Mouse (Mus musculus) forebrain, embryonic 14.5 days (tissue): Measurements from ENCODE around the gene Prtg. TPM values are rescaled to one million over a fixed set of nuclear protein-coding genes. Genes with fewer than 3 reads are reported as not detected.

Experiments used
- ATAC-seq: fragments of 200-750 bp; cut with Nextera tagmentation; 2 replicates; pipeline ENCODE4 v1.8.0; 2017; ENCODE audit warnings: mild to moderate bottlenecking, moderate library complexity
- DNase-seq: peaks from one replicate; pipeline ENCODE4 v3.0.0-alpha.2; 2015; ENCODE audit warnings: low spot score
- H3K27ac ChIP-seq: fragments of 300-500 bp; sonication (generic); 2 replicates; pipeline ENCODE4 v1.5.1; 2014; ENCODE audit warnings: low read depth, mild to moderate bottlenecking, control low read depth, low read length, moderate library complexity
- H3K27me3 ChIP-seq: fragments of 300-500 bp; sonication (generic); replicated peaks from 2 replicates; pipeline ENCODE4 v1.6.1; 2014; ENCODE audit warnings: low read length, control low read depth, mixed read lengths; ENCODE audit not compliant: control insufficient read depth, insufficient read depth
- H3K36me3 ChIP-seq: fragments of 300-500 bp; sonication (generic); 2 replicates; pipeline ENCODE4 v1.6.1; 2014; ENCODE audit warnings: low read length, control low read depth; ENCODE audit not compliant: control insufficient read depth, insufficient read depth
- H3K4me1 ChIP-seq: fragments of 300-500 bp; sonication (generic); 2 replicates; pipeline ENCODE4 v1.6.1; 2014; ENCODE audit warnings: antibody characterized with exemption, low read length, control low read depth; ENCODE audit not compliant: control insufficient read depth, insufficient read depth
- H3K4me2 ChIP-seq: fragments of 300-500 bp; sonication (generic); 2 replicates; pipeline ENCODE4 v1.6.1; 2014; ENCODE audit warnings: mild to moderate bottlenecking, control low read depth, low read length
- H3K4me3 ChIP-seq: fragments of 300-500 bp; sonication (generic); 2 replicates; pipeline ENCODE4 v1.5.1; 2014; ENCODE audit warnings: low read depth, low read length, control low read depth
- H3K9ac ChIP-seq: fragments of 300-500 bp; sonication (generic); 2 replicates; pipeline ENCODE4 v1.6.1; 2014; ENCODE audit warnings: mild to moderate bottlenecking, low read length, control low read depth, moderate library complexity
- H3K9me3 ChIP-seq: fragments of 300-500 bp; sonication (generic); replicated peaks from 2 replicates; pipeline ENCODE4 v1.6.1; 2016; ENCODE audit warnings: low read length, control low read depth, mixed read lengths; ENCODE audit not compliant: control insufficient read depth
- WGBS: fragments of 180-500 bp; shearing (Covaris S2); extraction: QIAGEN DNeasy Blood & Tissue Kit; methylation state at CpG from one replicate; pipeline ENCODE4 v1.1.7; 2014; 5-methylcytosine and 5-hydroxymethylcytosine counted together
- polyA plus RNA-seq: library from polyadenylated mRNA; unstranded; fragments of >200 nt; fragmentation: Nextera tagmentation; extraction: Ambion mirVana; gene quantifications from 2 replicates; pipeline ENCODE4 v1.2.1, GENCODE M21; 2014

Prtg gene
- polyA plus RNA-seq, 1 experiment from 2014 or later: 0.36 TPM

- Histone ChIP-seq H3K36me3 (no peaks in the 10 kb centered on the region), H3K9ac (no peak overlapping the region), H3K27ac (no peak overlapping the region), H3K4me3 (peak overlapping the region; percentile 72), H3K4me1 (peaks cover 7% of the 10 kb centered on the region), H3K27me3 (peaks cover 9% of the 10 kb centered on the region; the same call in 1 of the 2 replicates), H3K4me2 (peak overlapping the region; percentile 100), H3K9me3 (no peaks in the 10 kb centered on the region)
- ATAC-seq (no peak), DNase-seq (peak; percentile 37)
- WGBS: 1% methylated on average over 14 of the region's 14 CpGs
Measured at GRCm38 (mm10) chr9:72806146-72806545, 528 bp upstream of the Prtg start.

GRCm38 (mm10) chr9:72807420-72808005, 839 bp downstream of the Prtg start:
- Histone ChIP-seq H3K4me1 (peaks cover 7% of the 10 kb centered on the region), H3K27me3 (peaks cover 9% of the 10 kb centered on the region; the same call in 1 of the 2 replicates), H3K36me3 (no peaks in the 10 kb centered on the region), H3K4me3 (peak overlapping the region; percentile 72), H3K9me3 (no peaks in the 10 kb centered on the region), H3K4me2 (peak overlapping the region; percentile 100), H3K27ac (0 out of 2 replicates have a peak overlapping the region, but pooled peaks have one; percentile 63), H3K9ac (peak overlapping the region; percentile 82)
- ATAC-seq: peak; percentile 86
- DNase-seq: peak; percentile 67
- under 1% methylated on average over 46 of the region's 52 CpGs for WGBS

- ATAC-seq (no peak), DNase-seq (no peak)
- H3K27ac ChIP-seq: no peak overlapping the region
- H3K27me3 ChIP-seq: peaks cover 9% of the 10 kb centered on the region; the same call in 1 of the 2 replicates
- WGBS: 0% methylated on average over 6 of the region's 6 CpGs
- peak overlapping the region; percentile 72; the same call in 1 of the 2 replicates for H3K4me3 ChIP-seq
- H3K36me3 ChIP-seq: no peaks in the 10 kb centered on the region
- peaks cover 7% of the 10 kb centered on the region for H3K4me1 ChIP-seq
- no peak overlapping the region for H3K9ac ChIP-seq
- H3K9me3 ChIP-seq: no peaks in the 10 kb centered on the region
- H3K4me2 ChIP-seq: peak overlapping the region; percentile 100
Measured at GRCm38 (mm10) chr9:72808176-72808575, 1.5 kb downstream of the Prtg start.

GRCm38 (mm10) chr9:72808586-72808985, 1.9 kb downstream of the Prtg start:
- DNase-seq: no peak
- no peaks in the 10 kb centered on the region for H3K9me3 ChIP-seq
- no peak overlapping the region for H3K9ac ChIP-seq
- peaks cover 9% of the 10 kb centered on the region; the same call in 1 of the 2 replicates for H3K27me3 ChIP-seq
- H3K4me3 ChIP-seq: no peak overlapping the region
- no peak overlapping the region for H3K27ac ChIP-seq
- H3K36me3 ChIP-seq: no peaks in the 10 kb centered on the region
- 7% methylated on average over 3 of the region's 3 CpGs for WGBS
- H3K4me1 ChIP-seq: peaks cover 7% of the 10 kb centered on the region
- peak overlapping the region; percentile 100; the same call in 1 of the 2 replicates for H3K4me2 ChIP-seq
- ATAC-seq: no peak

GRCm38 (mm10) chr9:72809077-72809476, 2.4 kb downstream of the Prtg start:
- no peak overlapping the region for H3K4me2 ChIP-seq
- peaks cover 7% of the 10 kb centered on the region for H3K4me1 ChIP-seq
- WGBS: 59% methylated on average over 2 of the region's 2 CpGs
- H3K9me3 ChIP-seq: no peaks in the 10 kb centered on the region
- ATAC-seq (no peak), DNase-seq (no peak)
- H3K27ac ChIP-seq: no peak overlapping the region
- no peak overlapping the region for H3K4me3 ChIP-seq
- H3K9ac ChIP-seq: no peak overlapping the region
- no peaks in the 10 kb centered on the region for H3K36me3 ChIP-seq
- peaks cover 9% of the 10 kb centered on the region; the same call in 1 of the 2 replicates for H3K27me3 ChIP-seq

GRCm38 (mm10) chr9:72810607-72811006, 3.9 kb downstream of the Prtg start:
- Histone ChIP-seq H3K4me2 (no peak overlapping the region), H3K9ac (no peak overlapping the region), H3K27ac (no peak overlapping the region), H3K4me3 (no peak overlapping the region), H3K27me3 (peaks cover 9% of the 10 kb centered on the region; the same call in 1 of the 2 replicates), H3K36me3 (no peaks in the 10 kb centered on the region), H3K9me3 (no peaks in the 10 kb centered on the region), H3K4me1 (peaks cover 7% of the 10 kb centered on the region)
- WGBS: 80% methylated on average over 5 of the region's 5 CpGs
- ATAC-seq (no peak), DNase-seq (no peak)

GRCm38 (mm10) chr9:72812091-72812490, 5.4 kb downstream of the Prtg start:
- ATAC-seq (no peak), DNase-seq (no peak)
- peaks cover under 1% of the 10 kb centered on the region; the same call in 1 of the 2 replicates for H3K27me3 ChIP-seq
- H3K36me3 ChIP-seq: no peaks in the 10 kb centered on the region
- H3K4me3 ChIP-seq: no peak overlapping the region
- no peak overlapping the region for H3K27ac ChIP-seq
- H3K4me1 ChIP-seq: no peaks in the 10 kb centered on the region; the same call in 1 of the 2 replicates
- H3K9ac ChIP-seq: no peak overlapping the region
- H3K4me2 ChIP-seq: no peak overlapping the region
- WGBS: 43% methylated on average over 7 of the region's 7 CpGs
- no peaks in the 10 kb centered on the region for H3K9me3 ChIP-seq

- ATAC-seq: no peak
- H3K36me3 ChIP-seq: no peaks in the 10 kb centered on the region
- DNase-seq: no peak
- H3K9ac ChIP-seq: no peak overlapping the region
- 17% methylated on average over 18 of the region's 18 CpGs for WGBS
- H3K9me3 ChIP-seq: no peaks in the 10 kb centered on the region
- H3K4me1 ChIP-seq: no peaks in the 10 kb centered on the region
- H3K27me3 ChIP-seq: no peaks in the 10 kb centered on the region; the same call in 1 of the 2 replicates
- H3K27ac ChIP-seq: no peak overlapping the region
- no peak overlapping the region for H3K4me2 ChIP-seq
- no peak overlapping the region for H3K4me3 ChIP-seq
Measured at GRCm38 (mm10) chr9:72812594-72813570, 6.2 kb downstream of the Prtg start.
